Mouse (Mus musculus): ENCODE measurements around the gene Bach2.

Gene Bach2

GRCm38 (mm10) chr4:32238366-32238854, at the start of gene Bach2:
Bach2 (plus strand) TSS chr4:32238804.
- no peak for DNase-seq (ENCODE audit: low read depth, low spot score)

DNA sequence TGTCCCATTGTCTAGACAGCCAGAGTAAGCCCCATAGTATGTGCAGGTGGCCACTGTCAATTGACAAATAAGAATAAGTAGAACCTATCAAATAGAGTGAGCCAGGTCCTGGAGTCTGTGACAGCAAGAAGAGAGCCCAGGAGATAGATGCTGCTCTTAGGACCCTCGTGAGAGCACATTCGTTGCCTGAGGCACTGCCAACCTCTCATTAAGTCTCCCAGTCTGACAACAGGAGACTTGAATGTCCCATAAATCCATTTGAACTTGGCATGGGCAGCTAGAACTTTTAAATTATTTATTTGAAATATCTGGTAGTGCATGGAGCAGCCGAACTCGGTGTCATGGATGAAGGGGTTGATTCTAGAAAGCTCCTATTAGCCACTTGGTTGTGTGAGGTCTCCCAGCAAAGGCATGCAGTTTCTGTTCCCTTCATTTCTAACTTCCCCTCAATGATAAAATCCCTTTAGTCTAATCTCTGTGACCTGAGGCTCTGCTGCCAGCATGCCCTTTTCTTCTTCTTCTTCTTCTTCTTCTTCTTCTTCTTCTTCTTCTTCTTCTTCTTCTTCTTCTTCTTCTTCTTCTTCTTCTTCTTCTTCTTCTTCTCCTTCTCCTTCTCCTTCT, 49.1 kb upstream of the Bach2 start:
- DNase-seq (ENCODE audit: low read depth, low spot score) = no peak

- no peak for DNase-seq (ENCODE audit: low read depth, low spot score)
Measured at GRCm38 (mm10) chr4:32190506-32190905, 48.1 kb upstream of the Bach2 start.

DNA sequence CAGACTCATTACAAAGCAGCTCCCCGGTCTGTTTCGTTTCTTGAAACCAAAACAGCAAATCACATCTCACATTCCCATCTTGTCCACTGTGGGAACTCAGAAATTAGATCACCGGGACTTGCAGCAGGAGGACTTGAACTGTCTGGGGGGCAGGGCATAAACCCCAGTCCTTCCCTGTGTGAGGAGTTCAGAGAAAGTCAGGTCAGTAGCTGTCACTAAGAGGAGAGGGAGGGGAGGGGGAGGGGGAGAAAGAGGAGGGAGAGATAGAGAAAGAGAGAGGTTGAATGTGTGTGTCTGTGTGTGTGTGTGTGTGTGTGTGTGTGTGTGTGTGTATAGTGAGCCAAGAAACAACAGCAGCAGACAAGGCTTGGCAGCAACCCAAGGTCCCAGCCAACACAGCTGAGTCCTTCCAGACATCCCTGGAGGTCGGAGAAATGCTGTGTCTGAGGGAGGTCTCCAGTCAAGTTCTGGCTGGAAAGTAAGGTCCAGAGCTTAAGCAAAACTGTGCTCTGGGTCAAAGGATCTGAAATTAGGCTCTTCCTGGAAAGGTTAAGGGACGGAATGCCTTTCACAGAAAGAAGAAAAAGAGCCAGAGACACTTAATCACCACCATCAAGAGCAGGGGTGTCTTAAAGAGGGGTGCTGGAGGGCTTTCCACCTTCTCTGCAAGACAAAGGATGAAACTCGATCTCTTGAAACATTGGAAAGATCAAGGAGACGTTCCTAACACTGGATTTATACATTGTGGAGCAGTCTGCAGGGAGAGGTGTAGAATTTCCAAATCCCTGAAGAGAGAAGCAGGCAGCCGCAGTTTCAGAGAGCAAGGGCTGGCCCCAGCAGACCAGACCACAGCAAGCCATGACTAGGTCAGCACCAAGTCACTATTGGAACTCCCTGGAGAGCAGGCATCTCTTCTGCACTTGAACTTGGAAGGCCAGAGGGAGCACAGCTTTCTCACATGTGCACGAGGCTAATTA, 42.4 kb upstream of the Bach2 start:
- no peak for DNase-seq (ENCODE audit: low read depth, low spot score)

DNA sequence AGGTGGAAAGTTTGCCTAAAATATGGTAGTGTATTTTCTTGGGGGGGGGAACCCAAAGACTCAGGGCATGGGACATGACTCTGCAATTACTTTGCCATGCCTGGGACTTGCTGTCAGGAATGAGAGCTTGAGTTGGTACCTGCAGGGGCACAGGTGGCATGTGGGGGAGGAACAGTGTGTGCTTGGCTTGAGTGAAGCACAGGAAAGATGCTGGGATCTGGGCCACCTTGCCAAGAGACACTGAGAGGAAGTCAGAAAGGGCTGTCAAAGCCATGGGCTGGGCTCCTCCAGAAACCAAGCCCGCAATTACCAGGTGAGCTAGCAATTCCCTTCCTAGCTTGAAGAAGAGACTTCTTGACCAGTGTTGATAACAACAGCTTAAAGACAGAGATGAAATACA, 40.6 kb upstream of the Bach2 start:
- no peak for DNase-seq (ENCODE audit: low read depth, low spot score)

- no peak for DNase-seq (ENCODE audit: low read depth, low spot score)
Measured at GRCm38 (mm10) chr4:32198589-32198988, 40.0 kb upstream of the Bach2 start.

DNA sequence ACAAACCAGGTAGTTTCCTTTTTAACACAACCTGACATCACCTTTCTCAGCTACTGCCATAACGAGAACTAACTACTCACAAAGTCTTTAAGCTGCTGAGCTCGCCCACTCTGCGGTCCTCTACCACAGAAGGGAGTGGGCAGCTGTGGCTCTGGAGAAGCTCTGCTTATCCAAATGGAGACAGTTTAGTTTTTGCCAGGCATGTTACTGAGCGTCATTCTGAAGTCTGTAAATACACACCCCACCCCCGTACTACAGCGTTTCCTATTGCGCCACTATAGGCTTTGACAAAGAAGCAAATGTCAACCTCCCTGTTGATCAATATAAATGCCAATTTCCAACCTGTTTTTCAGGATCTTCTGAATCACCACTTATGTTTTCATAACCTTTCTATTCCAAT, 39.4 kb upstream of the Bach2 start:
- DNase-seq (ENCODE audit: low read depth, low spot score) = no peak

GRCm38 (mm10) chr4:32201114-32201513, 37.5 kb upstream of the Bach2 start:
- no peak for DNase-seq (ENCODE audit: low read depth, low spot score)

GRCm38 (mm10) chr4:32202362-32202761, 36.2 kb upstream of the Bach2 start:
- no peak for DNase-seq (ENCODE audit: low read depth, low spot score)

- DNase-seq (ENCODE audit: low read depth, low spot score) = no peak
Measured at GRCm38 (mm10) chr4:32204819-32205218, 33.8 kb upstream of the Bach2 start.

DNA sequence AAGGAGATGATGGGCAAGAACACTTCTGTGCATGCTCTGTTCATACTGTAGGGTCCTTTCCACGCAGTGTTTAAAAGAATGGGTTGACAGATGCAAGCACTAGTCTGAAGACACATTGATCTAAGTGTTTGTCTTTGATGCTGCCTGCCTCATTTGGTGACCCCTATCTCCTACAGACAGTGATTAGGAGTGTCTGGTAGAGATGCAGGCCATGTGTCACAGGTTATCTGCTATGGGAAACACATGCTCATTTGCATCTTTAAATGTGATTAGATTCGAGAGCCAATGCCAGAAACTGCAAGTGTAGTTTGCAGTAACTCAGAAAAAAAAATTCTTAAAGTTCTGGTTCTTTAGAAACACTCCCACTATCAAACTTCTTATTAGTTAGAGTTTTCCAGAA, 32.8 kb upstream of the Bach2 start:
- no peak for DNase-seq (ENCODE audit: low read depth, low spot score)

GRCm38 (mm10) chr4:32209995-32210394, 28.6 kb upstream of the Bach2 start:
- DNase-seq (ENCODE audit: low read depth, low spot score) = no peak

GRCm38 (mm10) chr4:32210424-32211184, 28.0 kb upstream of the Bach2 start:
- DNase-seq (ENCODE audit: low read depth, low spot score) = no peak

- no peak for DNase-seq (ENCODE audit: low read depth, low spot score)
Measured at GRCm38 (mm10) chr4:32212593-32212992, 26.0 kb upstream of the Bach2 start.

DNA sequence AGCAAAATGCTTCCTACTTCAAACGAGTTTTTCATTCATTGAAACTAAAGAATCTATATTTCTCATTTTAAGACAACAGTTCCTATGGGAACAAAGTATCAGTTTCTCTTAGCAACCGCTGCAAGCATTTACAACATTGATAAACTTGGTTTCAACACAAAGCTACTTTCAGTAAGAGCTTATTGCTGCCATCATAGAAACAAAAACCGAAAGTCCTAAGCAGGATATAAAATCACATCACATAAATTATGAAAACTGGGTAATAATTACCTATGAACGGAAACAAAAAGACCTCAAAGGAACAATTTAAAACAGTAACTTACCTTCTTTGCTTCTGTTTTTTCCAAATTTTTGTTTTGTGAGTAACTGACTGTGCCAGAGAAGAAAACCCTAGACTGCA, 22.1 kb upstream of the Bach2 start:
- DNase-seq (ENCODE audit: low read depth, low spot score) = no peak

GRCm38 (mm10) chr4:32217016-32217415, 21.6 kb upstream of the Bach2 start:
- DNase-seq (ENCODE audit: low read depth, low spot score) = no peak

- no peak for DNase-seq (ENCODE audit: low read depth, low spot score)
Measured at GRCm38 (mm10) chr4:32217593-32217992, 21.0 kb upstream of the Bach2 start.

- DNase-seq (ENCODE audit: low read depth, low spot score) = no peak
Measured at GRCm38 (mm10) chr4:32218371-32218770, 20.2 kb upstream of the Bach2 start.

DNA sequence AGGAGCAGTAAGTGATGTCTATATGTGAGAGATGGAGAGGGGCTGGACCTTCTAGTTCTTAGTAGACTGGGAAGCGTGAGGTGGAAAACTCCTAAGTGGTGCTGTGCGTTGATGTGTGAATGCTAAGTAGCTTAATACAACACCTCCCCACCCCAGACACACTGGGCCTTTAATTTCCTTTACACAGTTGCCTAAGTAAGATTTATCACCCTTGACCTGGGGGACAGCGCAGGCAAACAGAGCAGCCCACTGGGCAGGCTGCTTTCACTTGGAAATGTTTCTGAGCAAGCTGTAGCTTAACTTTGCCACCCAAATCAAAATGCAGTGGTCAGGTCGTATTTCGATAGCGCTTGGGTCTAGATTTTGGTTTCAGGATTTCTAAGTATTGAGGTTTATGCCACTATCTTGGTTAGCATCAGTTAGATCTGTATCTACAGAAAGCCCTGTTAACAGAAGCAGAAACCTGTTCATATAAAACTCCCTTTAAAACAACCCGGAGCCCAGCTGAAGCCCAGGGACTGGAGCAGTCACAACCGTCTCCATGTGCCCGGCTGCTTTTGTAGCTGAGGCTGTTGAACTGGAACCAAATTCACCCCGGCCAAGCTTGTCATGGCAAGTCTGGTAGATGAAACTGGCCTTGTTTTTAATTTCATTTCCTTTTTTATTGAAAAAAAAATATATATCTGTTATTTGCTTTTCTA, 19.0 kb upstream of the Bach2 start:
- no peak for DNase-seq (ENCODE audit: low read depth, low spot score)

DNA sequence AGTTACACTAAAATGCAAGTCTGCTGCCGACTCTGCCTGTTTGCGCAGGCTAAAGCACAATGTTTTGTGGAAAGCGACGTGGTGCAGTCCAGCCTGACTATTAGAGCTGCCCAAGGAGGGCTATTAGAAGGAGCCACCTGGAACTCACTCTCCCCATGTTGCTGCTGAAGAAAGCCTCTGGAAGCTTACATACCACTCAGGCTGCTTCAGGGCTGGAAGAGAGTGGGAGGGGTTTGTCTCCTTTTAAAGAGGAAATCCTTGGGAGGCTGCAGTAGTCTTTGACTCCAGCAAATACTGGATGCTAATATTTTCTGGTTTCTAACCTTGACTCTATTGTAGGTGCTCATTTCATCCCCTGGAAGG, 18.5 kb upstream of the Bach2 start:
- DNase-seq (ENCODE audit: low read depth, low spot score) = no peak

- no peak for DNase-seq (ENCODE audit: low read depth, low spot score)
Measured at GRCm38 (mm10) chr4:32220961-32221360, 17.6 kb upstream of the Bach2 start.

DNA sequence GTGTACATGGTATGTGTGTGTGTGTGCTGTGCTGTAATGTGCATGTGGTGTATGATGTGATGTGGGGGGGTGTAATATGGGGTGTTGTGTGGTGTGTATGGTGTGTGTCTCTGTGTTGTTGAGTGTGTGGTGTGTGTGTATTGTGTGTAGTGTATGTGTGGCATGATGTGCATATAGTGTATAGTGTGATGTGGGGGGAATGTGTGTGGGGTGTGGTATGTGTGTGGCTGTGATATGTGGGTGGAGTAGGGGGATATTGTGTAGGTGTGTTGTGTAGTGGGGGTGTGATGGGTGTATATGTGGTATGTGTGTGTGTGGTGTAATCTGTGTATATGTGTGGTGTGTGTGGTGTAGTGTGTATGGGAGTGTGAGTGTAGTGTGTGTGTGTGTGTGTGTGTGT, 15.0 kb upstream of the Bach2 start:
- DNase-seq (ENCODE audit: low read depth, low spot score) = no peak

Data from c-Kit-negative CD71-positive TER-119-positive erythroid progenitor cells, embryonic 14.5 days (primary cell).